Comparison of ENCODE assay signal across 13 mouse cellular contexts in the genomic region with DNA sequence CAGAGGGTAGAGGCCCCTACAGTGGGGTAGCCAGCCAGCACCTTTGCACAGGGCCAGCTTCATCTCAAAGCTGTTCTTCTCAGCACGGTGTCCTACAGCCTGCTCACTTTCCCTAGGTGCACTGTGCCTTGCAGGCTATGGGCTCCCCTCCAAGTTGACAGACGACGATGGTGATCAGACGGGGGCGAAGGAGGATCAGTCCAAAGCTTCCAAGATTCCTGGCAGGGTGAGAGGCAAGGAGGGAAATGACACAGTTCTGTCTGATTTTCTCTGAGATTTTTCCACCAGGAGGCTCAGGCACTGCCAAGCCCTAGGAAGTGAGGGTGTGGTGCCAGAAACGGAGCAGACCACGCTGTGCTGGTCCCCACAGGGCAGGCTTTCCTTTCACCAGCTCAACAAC. TPM values are rescaled to one million over a fixed set of nuclear protein-coding genes. Genes with fewer than 3 reads are reported as not detected.
DNase-seq lines count a peak whose midpoint lies in the region; TF ChIP-seq lines count a peak whose summit lies in the region.
"Had no signal": no experiment of that assay in that cellular context is flagged by ENCODE, and none has a peak within 500 bp of the region (broad histone marks: within the 10 kb centered on the region; RNA-seq: fewer than 3 reads in every experiment).

No protein-coding gene starts in this region.

- H3K4me1 ChIP-seq in thymus, adult 2 months (replicated peaks; ENCODE audit: control insufficient read depth, insufficient read depth, low read length) = no peaks in the 10 kb centered on the region

- WGBS in thymus, adult 2 months = 88% methylated on average over 7 of the region's 7 CpGs

- no peaks in the 10 kb centered on the region for H3K27me3 ChIP-seq in thymus, adult 2 months (ENCODE audit: control insufficient read depth, insufficient read depth, low read length)

- no peak overlapping the region for H3K27ac ChIP-seq in thymus, adult 2 months (ENCODE audit: control insufficient read depth, insufficient read depth, low read length)
- H3K27ac ChIP-seq: liver, embryonic 14.5 days had no signal

- TF ChIP-seq POLR2A in thymus, adult 2 months (IDR thresholded peaks at IDR 0.05; ENCODE audit: control insufficient read depth, extremely low read depth, insufficient read depth, low read length, poor library complexity) = no peak

- TF ChIP-seq CTCF in thymus, adult 2 months (IDR thresholded peaks at IDR 0.05; ENCODE audit: borderline replicate concordance, control insufficient read depth, extremely low read depth, insufficient read depth, low read length, poor library complexity) = no peak

- peak; percentile 67 to 82 for DNase-seq in frontal cortex, adult 2 months (ENCODE audit: extremely low spot score in 1 of 2, low spot score in 1 of 2)
- DNase-seq in frontal cortex, postnatal 25 days (ENCODE audit: low spot score in 2 of 2) = no peak
- peak; percentile 99 for DNase-seq in cerebellum, adult 11-12 months
- DNase-seq in frontal cortex, postnatal 36 days (ENCODE audit: low spot score in 2 of 2) = peak; percentile 76 to 79
- DNase-seq in right cerebral cortex, adult 2 months (ENCODE audit: low spot score in 2 of 2) = peak; percentile 68 to 70
- no peak for DNase-seq in retina, embryonic 14.5 days (ENCODE audit: low spot score)
- DNase-seq in heart, adult 9 months (ENCODE audit: low spot score in 2 of 2) = no peak
- no peak for DNase-seq in thymus, adult 2 months
- DNase-seq: kidney, adult 11 months had no signal

- no peaks in the 10 kb centered on the region for H3K36me3 ChIP-seq in thymus, adult 2 months (ENCODE audit: control insufficient read depth, insufficient read depth, low read length)

- H3K4me3 ChIP-seq in thymus, adult 2 months (ENCODE audit: control insufficient read depth, insufficient read depth, low read length) = no peak overlapping the region
- H3K4me3 ChIP-seq: erythroblast, embryonic 14.5 days had no signal

RNA-seq across cellular contexts. Expression of a gene that starts 19.7 kb away (rescaled TPM):
- polyA plus RNA-seq in frontal cortex, adult 2 months (2012; rRNA removed) = 26.0 and 31.8 TPM in 2 replicates
- 0.43 and 0.58 TPM in 2 replicates for polyA plus RNA-seq in thymus, adult 2 months (2012; rRNA removed)
- polyA plus RNA-seq: C2C12; erythroblast, embryonic 14.5 days; liver, embryonic 14.5 days had no signal

RNA-seq across cellular contexts. Expression of a gene that starts 50.6 kb away (rescaled TPM):
- 35.4 and 41.3 TPM in 2 replicates for polyA plus RNA-seq in frontal cortex, adult 2 months (2012; rRNA removed)
- 0.86 and 1.6 TPM in 2 replicates for polyA plus RNA-seq in thymus, adult 2 months (2012; rRNA removed)
- polyA plus RNA-seq: C2C12; erythroblast, embryonic 14.5 days; gonadal fat pad, adult 2 months; liver, embryonic 14.5 days had no signal

Comparison
In these comparisons a context has a peak if more than half of its experiments do, and no peak if none do; other contexts are left out.
1. DNase-seq: peak in frontal cortex, adult 2 months (2 of 2), cerebellum, adult 11-12 months (single experiment), frontal cortex, postnatal 36 days (2 of 2) and right cerebral cortex, adult 2 months (2 of 2); none in frontal cortex, postnatal 25 days (0 of 2), retina, embryonic 14.5 days (single experiment), heart, adult 9 months (0 of 2) and thymus, adult 2 months (single experiment).
2. RNA of a gene that starts 19.7 kb away (polyA plus RNA-seq): 26.0 to 31.8 TPM in frontal cortex, adult 2 months; 0.43 to 0.58 TPM in thymus, adult 2 months; every median in the first group is over 10 times any median in the second.
3. RNA of a gene that starts 50.6 kb away (polyA plus RNA-seq): 35.4 to 41.3 TPM in frontal cortex, adult 2 months; 0.86 to 1.6 TPM in thymus, adult 2 months; every median in the first group is over 10 times any median in the second.